Mouse (Mus musculus) effector memory CD4-positive, alpha-beta T cell, adult 7 months (primary cell): ENCODE results near the gene C6. TPM values are rescaled to one million over a fixed set of nuclear protein-coding genes. Genes with fewer than 3 reads are reported as not detected.

Experiments used
- polyA plus RNA-seq: library from polyadenylated mRNA; unstranded; fragments of 100-300 nt; shearing (Covaris generic); gene quantifications from one replicate; pipeline ENCODE4 v1.2.1, GENCODE M21; 2017

The C6 gene
- polyA plus RNA-seq: 0.17 TPM

DNA sequence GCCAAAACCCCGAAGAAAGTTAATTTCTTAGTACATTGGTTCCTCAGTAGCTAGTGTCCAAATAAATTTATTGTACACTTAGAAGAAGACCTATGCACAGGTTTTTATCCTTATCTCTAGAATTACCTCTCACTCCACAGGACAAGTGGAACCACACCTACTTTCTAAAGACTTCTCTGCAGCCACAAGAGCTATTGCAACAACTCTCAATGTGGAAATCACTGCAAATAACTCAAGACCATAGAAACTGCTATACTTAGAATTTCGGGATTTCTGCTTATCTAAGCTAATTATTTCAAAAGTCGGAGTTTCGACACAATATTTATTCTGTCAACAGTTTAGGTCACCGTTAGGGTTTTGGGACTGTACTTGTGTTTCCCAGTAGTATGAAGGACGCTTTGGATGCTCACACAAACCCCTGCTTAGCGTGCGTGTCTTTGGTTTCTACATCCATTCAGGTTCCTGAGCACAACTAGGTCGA lies at the start of gene C6:
C6 (plus strand) TSS at position 346 of the 481 bp plus-strand sequence.

Other genes starting within 250 kb of the C6 start
- not detected for gene Mroh2b, start 171.6 kb downstream of the C6 start, polyA plus RNA-seq